Mouse (Mus musculus): ENCODE measurements around the gene Tcf12. TPM values are rescaled to one million over a fixed set of nuclear protein-coding genes. Genes with fewer than 3 reads are reported as not detected.

The Tcf12 gene
- polyA plus RNA-seq, 1 experiment from 2014 or later: 8.4 TPM

- Histone ChIP-seq H3K36me3 (replicated peaks) (no peaks in the 10 kb centered on the region), H3K9me3 (replicated peaks) (no peaks in the 10 kb centered on the region), H3K4me2 (no peak overlapping the region), H3K27me3 (no peaks in the 10 kb centered on the region), H3K4me1 (replicated peaks) (no peaks in the 10 kb centered on the region), H3K27ac (replicated peaks) (no peak overlapping the region), H3K9ac (no peak overlapping the region), H3K4me3 (replicated peaks) (no peak overlapping the region)
- ATAC-seq (ENCODE audit: insufficient read depth): no peak
- 47% methylated on average over 6 of the region's 6 CpGs for WGBS (ENCODE audit: insufficient replicate concordance)
These were observed 305.8 kb downstream of the Tcf12 start for GRCm38 (mm10) chr9:71805646-71806421.

- ATAC-seq (ENCODE audit: insufficient read depth): no peak
- Histone ChIP-seq H3K4me2 (no peak overlapping the region), H3K27ac (replicated peaks) (no peak overlapping the region), H3K36me3 (replicated peaks) (no peaks in the 10 kb centered on the region), H3K4me1 (replicated peaks) (no peaks in the 10 kb centered on the region), H3K27me3 (no peaks in the 10 kb centered on the region), H3K9me3 (replicated peaks) (no peaks in the 10 kb centered on the region), H3K9ac (no peak overlapping the region), H3K4me3 (replicated peaks) (no peak overlapping the region)
- 47% methylated on average over 6 of the region's 6 CpGs for WGBS (ENCODE audit: insufficient replicate concordance)
These were observed 307.6 kb downstream of the Tcf12 start for GRCm38 (mm10) chr9:71804116-71804515.

GRCm38 (mm10) chr9:71803281-71803680 lies 308.4 kb downstream of the Tcf12 start:
- H3K4me2 ChIP-seq: no peak overlapping the region
- no peak overlapping the region for H3K27ac ChIP-seq (replicated peaks)
- no peak overlapping the region for H3K9ac ChIP-seq
- H3K4me1 ChIP-seq (replicated peaks): no peaks in the 10 kb centered on the region
- no peaks in the 10 kb centered on the region for H3K36me3 ChIP-seq (replicated peaks)
- WGBS (ENCODE audit: insufficient replicate concordance): 52% methylated on average over 7 of the region's 7 CpGs
- no peaks in the 10 kb centered on the region for H3K9me3 ChIP-seq (replicated peaks)
- ATAC-seq (ENCODE audit: insufficient read depth): no peak
- no peaks in the 10 kb centered on the region for H3K27me3 ChIP-seq
- H3K4me3 ChIP-seq (replicated peaks): no peak overlapping the region

- 56% methylated on average over 5 of the region's 5 CpGs for WGBS (ENCODE audit: insufficient replicate concordance)
- Histone ChIP-seq H3K27me3 (no peaks in the 10 kb centered on the region), H3K4me2 (no peak overlapping the region), H3K4me1 (replicated peaks) (no peaks in the 10 kb centered on the region), H3K27ac (replicated peaks) (no peak overlapping the region), H3K36me3 (replicated peaks) (no peaks in the 10 kb centered on the region), H3K4me3 (replicated peaks) (no peak overlapping the region), H3K9ac (no peak overlapping the region), H3K9me3 (replicated peaks) (no peaks in the 10 kb centered on the region)
- no peak for ATAC-seq (ENCODE audit: insufficient read depth)
These were observed 312.1 kb downstream of the Tcf12 start for GRCm38 (mm10) chr9:71799598-71799997.

GRCm38 (mm10) chr9:71798176-71798575 lies 313.5 kb downstream of the Tcf12 start:
- 63% methylated on average over 5 of the region's 5 CpGs for WGBS (ENCODE audit: insufficient replicate concordance)
- no peaks in the 10 kb centered on the region for H3K27me3 ChIP-seq
- no peak overlapping the region for H3K9ac ChIP-seq
- H3K4me1 ChIP-seq (replicated peaks): no peaks in the 10 kb centered on the region
- no peaks in the 10 kb centered on the region for H3K9me3 ChIP-seq (replicated peaks)
- no peak for ATAC-seq (ENCODE audit: insufficient read depth)
- no peaks in the 10 kb centered on the region for H3K36me3 ChIP-seq (replicated peaks)
- H3K4me2 ChIP-seq: no peak overlapping the region
- no peak overlapping the region for H3K4me3 ChIP-seq (replicated peaks)
- H3K27ac ChIP-seq (replicated peaks): no peak overlapping the region

Small RNA genes lying within 50 kb of the gene (microRNA-seq; reads per million reads assigned to microRNA genes)
- not detected for gene Gm27450

Other genes with a start within 250 kb of the Tcf12 start
- 11.4 and 12.3 TPM in 2 replicates for gene Zfp280d, start 163.0 kb upstream of the Tcf12 start, polyA plus RNA-seq (2015; fragmentation: Nextera tagmentation; extraction: Ambion mirVana)